Mouse (Mus musculus) cortical plate, adult 2 months (tissue): ENCODE results near the gene Tsnaxip1.

Source experiments
- CTCF ChIP-seq: fragments of 200-500 bp; IDR thresholded peaks from 2 replicates; pipeline ENCODE4 v1.5.1; 2011; ENCODE audit warnings: mild to moderate bottlenecking, control low read depth, low read length; ENCODE audit not compliant: insufficient read depth; ENCODE audit errors: extremely low read depth
- POLR2A ChIP-seq: fragments of 200-500 bp; IDR thresholded peaks from 2 replicates; pipeline ENCODE4 v1.6.1; 2011; ENCODE audit warnings: mild to moderate bottlenecking, low read length, control low read depth; ENCODE audit not compliant: insufficient read depth; ENCODE audit errors: extremely low read depth

DNA sequence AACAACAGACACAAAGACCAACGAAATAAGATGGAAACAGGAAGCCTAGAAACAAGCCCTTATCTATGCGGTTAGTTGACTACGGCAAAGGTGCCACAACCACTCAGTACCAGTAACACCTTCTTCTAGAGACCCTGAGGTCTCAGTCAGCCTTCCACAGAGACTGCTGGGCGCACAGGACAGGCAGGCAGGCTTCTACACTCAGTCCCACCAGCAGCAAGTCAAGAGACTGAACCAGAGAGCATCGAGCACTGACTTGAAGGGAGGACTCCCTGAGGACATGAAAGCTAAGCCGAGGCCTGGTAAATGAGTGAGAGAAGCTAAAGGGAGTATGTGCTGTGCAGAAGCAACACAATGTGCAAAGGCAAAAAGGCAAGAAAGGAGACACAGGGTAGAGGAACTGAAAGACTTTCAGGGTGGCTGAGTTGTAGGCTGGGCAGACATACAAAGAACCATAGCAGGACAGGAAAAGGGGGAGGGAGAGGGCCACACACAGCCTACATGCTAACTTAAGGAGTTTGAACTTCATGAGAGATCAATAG lies 17.2 kb upstream of the Tsnaxip1 start:
- TF ChIP-seq CTCF: no peak
- no peak for TF ChIP-seq POLR2A
